Mouse (Mus musculus): Measurements from ENCODE around the gene Rbl2.

Gene Rbl2

DNA sequence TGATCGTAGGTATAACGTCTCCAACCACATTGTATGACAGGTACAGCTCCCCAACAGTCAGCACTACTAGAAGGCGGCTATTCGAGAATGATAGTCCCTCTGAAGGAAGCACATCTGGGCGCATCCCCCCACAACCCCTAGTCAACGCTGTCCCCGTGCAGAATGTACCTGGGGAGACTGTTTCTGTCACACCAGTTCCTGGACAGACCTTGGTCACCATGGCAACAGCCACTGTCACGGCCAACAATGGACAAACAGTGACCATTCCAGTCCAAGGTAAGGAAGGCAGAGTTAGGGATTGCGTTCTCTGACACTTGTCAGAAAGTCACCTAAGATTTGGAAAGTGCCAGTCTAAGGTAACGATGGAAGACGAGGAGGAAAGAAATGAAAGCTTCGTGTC lies 36.4 kb downstream of the Rbl2 start:
- in situ Hi-C loops (cut with MboI, MseI) = no loop called here

DNA sequence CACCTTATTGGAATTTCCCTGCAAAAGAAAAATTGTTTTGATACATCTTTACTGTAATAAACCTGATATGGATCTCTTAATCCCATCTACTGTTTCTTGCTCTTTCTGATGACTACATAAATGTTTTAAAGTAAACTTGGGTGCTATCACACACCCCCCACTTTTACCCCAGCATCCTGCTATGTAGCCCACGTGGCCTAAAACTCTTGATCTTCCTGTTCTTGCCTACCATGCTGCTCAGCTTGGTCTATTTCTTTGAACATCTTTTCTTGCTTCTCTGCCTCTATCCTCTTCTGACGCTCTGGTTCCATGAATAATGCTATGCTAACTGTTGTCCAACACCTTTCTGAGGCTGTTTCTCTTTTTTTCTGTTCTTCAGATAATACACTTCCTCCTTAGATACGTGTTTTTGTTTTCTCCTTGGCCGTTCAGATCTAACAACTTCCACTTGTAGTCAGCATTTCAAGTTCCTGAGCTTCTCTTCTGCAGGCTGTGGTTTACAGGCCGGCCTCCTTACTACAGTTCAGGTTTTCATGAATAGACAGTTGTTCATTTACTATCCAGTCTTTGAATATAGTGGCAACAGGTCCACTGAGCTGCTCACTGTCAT lies 42.1 kb downstream of the Rbl2 start:
- in situ Hi-C loops (cut with MboI, MseI) = no loop called here

DNA sequence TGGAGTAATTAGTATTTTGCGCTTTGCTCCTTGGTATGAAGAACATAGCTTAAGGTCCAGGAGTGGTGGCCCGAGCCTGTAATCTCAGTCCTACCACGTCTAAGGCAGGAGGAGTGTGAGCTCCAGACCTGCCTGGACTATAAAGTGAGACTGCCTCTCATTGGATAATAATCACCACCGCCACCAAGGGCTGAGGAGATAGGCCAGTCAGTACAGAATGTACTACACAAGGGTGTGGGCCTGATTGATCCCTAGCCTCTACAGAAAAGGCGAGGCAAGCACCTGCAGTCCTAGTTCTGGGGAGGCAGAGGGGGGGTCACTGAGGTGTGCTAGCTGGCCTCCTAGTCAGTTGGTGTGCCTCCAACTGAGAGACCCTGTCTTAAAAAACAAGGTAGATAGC lies 44.6 kb downstream of the Rbl2 start:
- in situ Hi-C loops (cut with MboI, MseI) = no loop called here

DNA sequence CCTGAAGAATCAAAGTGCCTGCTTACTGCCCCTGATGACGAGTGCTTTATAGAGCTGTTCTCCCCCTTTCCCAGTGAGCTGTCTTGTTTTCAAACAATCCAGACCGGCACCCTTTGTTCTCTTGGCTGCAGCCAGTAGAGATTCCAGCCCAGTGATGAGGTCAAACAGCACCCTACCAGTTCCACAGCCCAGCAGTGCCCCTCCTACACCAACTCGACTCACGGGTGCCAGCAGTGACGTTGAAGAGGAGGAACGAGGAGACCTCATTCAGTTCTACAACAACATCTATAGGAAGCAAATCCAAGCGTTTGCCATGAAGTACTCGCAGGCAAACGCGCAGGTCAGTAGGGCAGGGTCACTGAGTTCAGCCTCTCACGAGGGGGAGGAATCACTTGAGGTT lies 45.1 kb downstream of the Rbl2 start:
- in situ Hi-C loops (cut with MboI, MseI) = no loop called here

DNA sequence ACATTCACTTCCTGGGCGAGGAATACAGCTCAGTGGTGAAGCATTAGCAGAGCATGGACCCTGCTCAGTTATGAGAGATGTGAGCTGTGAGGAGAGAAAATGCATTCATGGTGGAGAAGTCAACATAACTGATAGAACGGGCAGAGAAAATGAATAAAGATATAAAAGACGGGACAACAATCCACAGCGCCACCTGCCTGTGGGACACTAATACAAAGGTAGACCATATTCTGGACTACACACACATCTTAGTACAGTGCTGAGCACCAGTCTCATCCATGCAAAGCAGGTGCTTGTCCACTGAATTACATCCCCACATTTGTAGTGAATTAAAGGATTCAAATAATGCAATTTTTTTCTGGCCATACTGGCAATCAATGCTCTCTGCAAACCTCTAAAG lies 47.7 kb downstream of the Rbl2 start:
- in situ Hi-C loops (cut with MboI, MseI) = no loop called here

DNA sequence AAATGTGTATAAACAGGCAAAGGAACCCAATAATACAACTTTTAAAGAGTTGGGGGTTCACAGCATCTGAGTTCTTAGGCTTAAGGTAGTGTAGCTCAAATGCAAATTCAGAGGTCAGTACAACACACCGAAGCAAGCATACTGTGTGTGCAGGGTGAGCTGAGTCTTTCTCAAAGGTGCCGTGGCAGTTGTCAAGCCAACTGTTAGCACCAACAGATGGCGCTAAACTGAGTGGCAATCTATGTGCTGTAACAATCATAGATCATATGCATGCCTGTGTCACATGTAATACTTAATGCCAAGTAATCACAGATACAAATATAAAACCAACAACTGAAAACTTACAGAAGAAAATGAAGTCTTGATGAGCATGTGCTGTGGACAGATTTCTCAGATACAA lies 48.3 kb downstream of the Rbl2 start:
- in situ Hi-C loops (cut with MboI, MseI) = no loop called here

DNA sequence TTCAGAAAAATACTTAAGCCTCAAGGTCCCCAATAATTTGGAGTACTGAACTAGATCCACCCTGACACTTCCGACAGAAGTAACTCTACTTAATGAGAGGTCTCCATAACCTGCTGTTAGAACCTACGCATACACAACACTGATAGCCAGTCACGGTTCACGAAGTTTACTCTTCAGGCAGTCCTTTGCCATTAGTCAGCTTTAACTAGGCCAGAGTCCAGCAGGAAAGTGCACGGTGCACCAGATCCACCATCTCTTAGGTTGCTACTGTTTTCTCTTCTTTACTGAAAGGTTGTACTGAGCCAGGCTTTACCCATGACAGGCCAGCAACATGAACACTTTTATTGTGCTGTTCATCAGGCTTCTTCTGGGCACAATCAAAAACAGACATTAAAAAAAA lies 54.5 kb downstream of the Rbl2 start:
- in situ Hi-C loops (cut with MboI, MseI) = no loop called here

DNA sequence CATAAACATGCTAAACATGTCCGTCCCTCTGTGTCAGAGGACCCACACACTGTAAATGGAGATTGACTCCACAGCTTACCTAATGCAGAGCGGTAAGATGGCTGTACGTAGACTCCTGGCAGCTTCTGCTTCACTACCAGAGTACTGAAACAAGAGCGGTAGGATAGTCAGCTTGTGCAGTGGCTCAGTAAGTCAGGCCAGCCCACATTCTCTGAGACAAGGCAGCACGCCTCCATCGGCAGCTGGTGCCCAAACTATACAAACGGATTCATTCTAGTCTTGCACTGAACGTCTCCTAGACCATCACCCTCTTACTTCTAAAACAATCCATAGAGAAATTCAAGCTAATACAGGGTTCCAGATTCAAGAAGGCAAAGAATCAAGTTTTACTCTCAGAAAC lies 56.9 kb downstream of the Rbl2 start:
- in situ Hi-C loops (cut with MboI, MseI) = no loop called here

DNA sequence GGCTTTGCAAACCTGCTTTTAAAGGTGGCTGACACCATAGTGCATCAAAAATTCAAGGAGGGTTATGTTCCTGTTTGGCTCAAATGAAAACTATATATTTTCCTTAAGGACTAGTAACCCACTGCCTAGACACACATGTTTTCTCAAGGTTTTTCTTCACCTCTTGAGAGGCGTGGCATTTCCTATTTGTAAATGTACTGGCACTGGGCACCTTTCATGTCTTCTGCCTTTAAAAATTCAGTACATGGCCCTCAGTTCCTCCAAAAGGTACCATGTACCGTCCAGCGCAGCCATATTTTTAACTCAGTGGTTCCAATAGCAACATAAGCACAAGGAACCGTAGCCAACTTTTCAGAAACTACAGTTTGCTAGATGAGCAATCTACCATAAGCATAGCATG lies 62.9 kb downstream of the Rbl2 start:
- in situ Hi-C loops (cut with MboI, MseI) = no loop called here

DNA sequence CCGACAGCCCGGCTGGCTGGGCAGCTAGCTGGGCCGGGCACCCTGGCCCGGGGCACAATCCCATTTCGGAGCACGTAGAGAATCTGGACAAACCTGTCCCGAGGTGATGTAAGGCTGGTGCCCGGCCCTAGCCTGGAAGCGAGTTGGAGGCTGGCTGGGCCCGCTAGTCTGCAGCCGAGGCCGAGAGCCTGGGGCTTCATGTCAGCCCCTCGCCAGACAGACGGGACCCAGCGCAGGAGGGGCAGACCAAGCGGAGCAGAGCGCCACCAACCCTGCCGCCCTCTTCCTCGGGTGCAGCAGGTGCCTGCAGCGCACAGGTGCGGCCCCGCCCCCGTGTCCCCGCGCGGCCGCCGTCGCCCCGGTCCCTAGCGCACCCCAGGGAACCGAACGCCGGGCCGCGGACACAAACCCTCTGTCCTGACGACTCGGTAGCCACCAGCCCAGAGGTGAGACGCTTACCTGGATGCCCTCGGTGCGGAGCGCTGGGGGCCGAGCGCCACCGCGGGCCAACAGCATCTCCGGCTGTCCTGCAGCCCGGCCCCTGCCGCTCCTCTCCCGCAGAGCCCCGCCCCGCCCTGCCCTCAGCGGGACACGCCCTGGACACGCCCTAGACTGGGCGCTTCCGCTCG lies 63.7 kb downstream of the Rbl2 start:
- in situ Hi-C loops (cut with MboI, MseI) = no loop called here

DNA sequence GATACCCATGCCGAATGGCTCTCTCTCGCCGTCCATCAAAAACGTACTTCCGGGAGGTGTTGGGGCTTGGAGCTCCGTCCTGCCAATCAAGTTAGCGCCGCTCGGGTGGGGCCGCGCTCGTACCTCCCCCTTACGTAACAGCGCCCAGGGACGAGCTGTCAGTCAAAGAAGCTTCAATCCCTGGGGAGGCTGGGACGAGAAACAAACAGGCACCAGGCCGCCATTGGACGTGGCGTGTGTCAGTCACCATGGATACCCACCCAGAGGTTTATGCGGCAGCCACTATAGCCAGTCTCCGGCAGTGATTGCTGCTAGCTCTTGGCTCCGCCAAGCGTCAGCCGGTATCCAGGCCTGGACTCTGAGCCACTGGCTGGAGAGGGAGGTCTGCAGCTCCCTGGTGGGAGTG lies 64.2 kb downstream of the Rbl2 start:
- in situ Hi-C loops (cut with MboI, MseI) = no loop called here

DNA sequence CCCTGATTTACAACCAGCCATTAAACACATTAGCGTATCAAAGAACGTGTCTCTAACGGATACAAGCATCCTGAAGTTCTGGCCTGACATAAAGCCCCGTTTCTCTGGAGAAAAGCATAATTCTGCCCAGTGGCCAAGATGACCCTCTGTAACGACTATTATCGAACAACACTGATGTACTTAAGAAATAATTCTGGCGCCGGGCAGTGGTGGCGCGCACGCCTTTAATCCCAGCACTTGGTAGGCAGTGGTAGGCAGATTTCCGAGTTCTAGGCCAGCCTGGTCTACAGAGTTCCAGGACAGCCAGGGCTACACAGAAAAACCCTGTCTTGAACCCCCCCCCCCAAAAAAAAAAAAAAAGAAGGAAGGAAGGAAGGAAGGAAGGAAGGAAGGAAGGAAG lies 64.8 kb downstream of the Rbl2 start:
- in situ Hi-C loops (cut with MboI, MseI) = no loop called here

DNA sequence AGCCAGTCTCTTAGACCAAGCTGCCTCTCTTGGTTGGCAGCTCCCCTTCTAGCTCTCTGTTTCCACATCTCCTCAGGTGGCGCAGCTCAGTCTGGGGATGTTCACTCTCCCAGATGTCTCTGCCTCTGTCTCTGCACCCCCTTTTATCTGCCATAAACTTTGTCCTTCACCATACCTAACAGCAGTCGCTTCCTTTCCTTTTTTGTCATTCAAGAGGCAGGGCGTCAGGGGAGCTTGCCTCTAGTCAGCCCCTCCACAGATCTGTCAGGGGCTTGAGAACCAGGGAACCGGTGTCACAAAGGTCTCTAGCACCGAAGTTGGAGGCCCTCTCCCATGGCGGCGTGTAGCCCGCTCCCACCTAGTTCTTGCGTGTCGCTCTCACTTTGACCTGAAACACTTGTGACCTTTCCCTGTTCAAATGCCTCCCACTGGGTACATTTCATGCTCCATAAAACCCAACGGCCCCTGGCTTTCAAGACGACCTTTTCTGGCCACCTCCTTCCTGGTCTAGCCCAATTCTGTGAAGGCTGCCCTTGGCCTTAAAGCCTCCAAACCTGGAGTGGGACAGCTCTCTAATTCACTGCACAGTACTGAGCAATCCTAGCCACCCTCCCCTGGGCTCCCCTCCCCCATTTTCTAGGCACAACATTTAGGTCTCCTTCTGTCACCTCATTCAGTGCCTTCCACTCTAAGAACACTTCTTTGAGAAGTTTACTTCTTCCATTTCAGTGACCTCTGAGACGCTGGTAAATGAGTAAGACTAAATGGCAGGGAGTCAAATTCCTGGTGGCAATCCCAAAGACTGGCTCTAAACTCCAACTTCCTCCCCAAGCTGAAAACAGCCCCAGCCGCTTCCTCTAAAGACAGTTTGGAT lies 65.7 kb downstream of the Rbl2 start:
- in situ Hi-C loops (cut with MboI, MseI) = no loop called here

DNA sequence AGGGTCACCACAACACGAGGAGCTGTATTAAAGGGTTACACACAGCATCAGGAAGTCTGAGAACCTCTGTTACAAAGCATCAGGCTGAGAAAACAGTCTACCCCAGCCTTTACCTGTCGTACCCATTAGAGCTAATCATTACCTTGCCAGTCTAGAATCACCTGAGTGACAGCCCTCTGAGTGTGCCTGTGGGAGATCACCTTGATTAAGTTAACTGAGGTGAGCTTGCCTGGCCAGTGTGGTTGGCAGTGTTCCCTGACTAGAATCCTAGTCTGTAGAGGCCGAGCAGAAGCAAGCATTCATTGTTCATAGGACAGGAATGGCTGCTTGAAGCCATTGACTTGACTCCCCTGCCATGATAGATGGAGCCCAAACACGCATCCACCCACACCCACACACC lies 71.0 kb downstream of the Rbl2 start:
- in situ Hi-C loops (cut with MboI, MseI) = no loop called here

DNA sequence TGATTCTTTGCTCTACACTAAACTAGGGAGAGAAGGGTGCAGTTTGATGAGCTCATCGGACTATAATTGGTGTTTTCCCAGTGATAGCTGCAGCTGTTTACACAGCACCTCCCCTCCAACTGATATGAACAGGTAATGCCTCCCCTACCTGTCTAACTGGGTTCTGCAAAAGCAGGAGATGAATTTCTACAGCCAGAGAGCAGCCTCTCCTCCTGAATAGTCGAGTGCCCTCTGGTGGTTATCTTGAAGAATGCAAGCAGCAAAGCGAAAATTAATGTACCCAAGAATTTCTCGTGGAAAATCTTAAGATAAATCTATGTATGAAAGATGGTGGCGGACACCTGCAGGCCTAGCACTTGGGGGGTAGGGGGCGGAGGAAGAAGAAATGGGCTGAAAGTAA lies 77.9 kb downstream of the Rbl2 start:
- in situ Hi-C loops (cut with MboI, MseI) = no loop called here

DNA sequence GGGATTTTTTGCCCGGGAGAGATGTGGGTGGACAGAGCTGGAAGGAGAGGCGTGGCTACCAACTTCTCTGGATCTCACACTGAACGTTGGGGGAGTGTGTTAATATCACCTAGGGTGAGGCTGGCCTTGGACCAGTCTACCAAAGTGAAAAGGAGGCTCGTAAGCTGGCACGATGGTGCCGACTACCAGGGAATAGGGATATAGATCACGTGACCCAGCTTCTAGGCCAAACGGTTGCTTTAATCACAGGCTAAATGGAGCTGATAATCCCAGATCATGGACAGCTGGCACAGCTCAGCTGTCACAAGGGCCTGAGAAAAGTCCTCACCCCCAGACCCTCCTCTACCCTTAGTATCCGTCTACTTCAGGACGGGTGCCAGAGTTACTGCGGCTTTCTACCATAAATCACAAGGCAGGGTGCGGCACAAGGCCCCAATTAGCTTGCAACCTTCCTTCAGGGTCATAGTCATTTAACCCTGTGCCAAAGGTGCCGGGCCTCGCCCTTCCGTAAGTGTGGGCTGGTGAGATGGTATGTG lies 78.9 kb downstream of the Rbl2 start:
- in situ Hi-C loops (cut with MboI, MseI) = no loop called here

DNA sequence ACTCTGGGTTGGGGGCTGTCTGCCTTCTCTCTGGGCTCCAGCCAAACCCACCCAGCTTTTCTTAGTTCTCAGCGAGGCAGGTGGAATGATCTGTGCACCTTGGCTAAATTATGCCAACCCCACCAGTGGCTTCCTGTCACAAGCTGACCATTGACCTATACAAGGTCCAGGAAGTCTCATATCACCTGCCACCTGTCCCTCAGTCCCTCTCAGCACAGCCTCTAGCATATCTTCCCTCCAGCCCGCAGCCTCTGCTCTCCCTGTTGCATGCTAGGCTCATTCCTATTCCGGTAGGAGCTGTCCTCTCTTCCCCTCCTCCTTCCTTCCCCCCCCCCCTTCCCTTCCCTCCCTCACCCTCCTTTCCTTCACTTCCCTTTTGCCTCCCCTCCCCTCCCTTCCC lies 79.4 kb downstream of the Rbl2 start:
- in situ Hi-C loops (cut with MboI, MseI) = no loop called here

DNA sequence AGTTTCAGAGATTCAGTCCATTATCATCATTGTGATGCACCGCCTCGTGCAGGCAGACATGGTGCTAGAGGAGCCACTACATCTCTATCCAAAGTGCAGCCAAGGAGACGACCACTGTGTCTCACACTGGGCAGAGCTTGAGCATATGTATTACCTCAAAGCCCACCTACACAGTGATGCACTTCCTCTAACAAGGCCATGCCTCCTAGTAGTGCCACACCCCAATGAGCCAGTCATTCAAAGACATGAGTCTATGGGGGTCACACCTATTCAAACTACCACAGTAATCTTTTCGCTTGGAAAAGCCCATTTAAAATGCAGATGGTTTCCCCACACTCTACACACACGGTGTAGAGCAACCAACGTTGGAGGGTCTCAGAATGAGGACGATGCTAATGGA lies 81.7 kb downstream of the Rbl2 start:
- in situ Hi-C loops (cut with MboI, MseI) = loop anchor here in 1 of 2 experiments (10.0 kb wide), 1 partner anchor 1027 kb away; no protein-coding TSS in a partner anchor

DNA sequence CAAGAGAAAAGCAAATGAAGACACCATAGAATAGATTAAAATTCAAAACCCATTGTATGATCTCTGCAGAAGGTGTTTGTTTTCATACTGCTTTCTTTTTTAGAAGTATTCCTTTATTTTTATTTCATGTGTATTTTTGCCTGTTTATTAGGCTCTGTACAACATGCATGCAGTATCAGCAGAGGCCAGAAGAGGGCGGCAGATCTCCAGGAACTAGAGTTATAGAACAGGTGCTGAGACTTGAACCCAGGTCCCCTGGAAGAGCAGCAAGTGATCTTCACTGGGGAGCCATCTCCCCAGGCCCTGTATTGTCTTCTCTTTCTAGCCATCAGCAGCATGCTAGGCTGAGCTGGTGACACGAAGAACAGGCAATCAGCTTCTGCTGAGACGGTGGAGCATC lies 84.0 kb downstream of the Rbl2 start:
- in situ Hi-C loops (cut with MboI, MseI) = loop anchor here in 1 of 2 experiments (10.0 kb wide), 1 partner anchor 1029 kb away; no protein-coding TSS in a partner anchor

DNA sequence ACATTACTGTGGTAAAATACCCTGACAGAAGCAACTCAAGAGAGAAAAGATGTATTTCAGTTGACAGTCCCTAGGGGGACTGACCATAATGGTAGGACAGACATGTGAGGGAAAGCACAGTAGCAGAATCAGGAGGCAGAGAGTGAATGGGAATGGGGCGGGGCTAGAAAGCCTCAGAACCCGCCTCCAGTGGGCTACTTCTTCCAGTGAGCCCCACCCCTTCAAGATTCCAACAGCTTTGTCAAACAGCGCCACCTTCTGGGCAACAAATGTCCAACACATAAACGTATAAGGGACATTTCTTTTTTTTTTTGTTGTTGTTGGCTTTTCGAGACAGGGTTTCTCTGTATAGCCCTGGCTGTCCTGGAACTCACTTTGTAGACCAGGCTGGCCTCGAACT lies 84.7 kb downstream of the Rbl2 start:
- in situ Hi-C loops (cut with MboI, MseI) = loop anchor here in 1 of 2 experiments (10.0 kb wide), 1 partner anchor 1030 kb away; no protein-coding TSS in a partner anchor

DNA sequence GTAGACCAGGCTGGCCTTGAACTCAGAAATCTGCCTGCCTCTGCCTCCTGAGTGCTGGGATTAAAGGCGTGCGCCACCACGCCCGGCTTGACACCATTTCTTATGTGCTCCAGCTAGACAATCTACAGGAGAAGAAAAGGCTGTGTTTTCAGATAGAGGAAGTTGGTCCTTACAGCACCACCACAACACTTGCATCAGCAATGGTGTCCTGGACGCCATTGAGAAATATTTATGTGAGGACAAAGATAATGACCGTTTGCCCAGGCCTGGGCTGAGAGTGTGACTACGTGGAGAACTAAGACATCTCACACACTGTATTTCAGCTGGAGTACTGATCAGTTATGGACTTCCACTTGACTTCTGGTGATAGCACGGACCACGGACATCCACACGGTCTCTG lies 88.8 kb downstream of the Rbl2 start:
- in situ Hi-C loops (cut with MboI, MseI) = loop anchor here in 1 of 2 experiments (10.0 kb wide), 1 partner anchor 1034 kb away; no protein-coding TSS in a partner anchor
